Mouse (Mus musculus) heart, embryonic 13.5 days (tissue): ENCODE measurements around the gene Cln6. TPM values are rescaled to one million over a fixed set of nuclear protein-coding genes. Genes with fewer than 3 reads are reported as not detected.

Experiments
- polyA plus RNA-seq: library from polyadenylated mRNA; unstranded; fragments of >200 nt; fragmentation: Nextera tagmentation; extraction: Ambion mirVana; gene quantifications from 2 replicates; pipeline ENCODE4 v1.2.1, GENCODE M21; 2015

Gene Cln6
- polyA plus RNA-seq, 1 experiment from 2014 or later: 19.5 TPM

Other genes starting within 250 kb of the Cln6 start
- gene Itga11, start 161.0 kb upstream of the Cln6 start, polyA plus RNA-seq: 0.70 and 0.83 TPM in 2 replicates
- gene Fem1b, start 26.9 kb upstream of the Cln6 start, polyA plus RNA-seq: 12.2 and 12.7 TPM in 2 replicates
- 1.7 and 2.4 TPM in 2 replicates for gene Calml4, start 19.3 kb downstream of the Cln6 start, polyA plus RNA-seq
- gene Pias1, start 149.1 kb downstream of the Cln6 start, polyA plus RNA-seq: 35.5 and 39.6 TPM in 2 replicates